Mouse (Mus musculus): ENCODE measurements around the gene Gm44973. TPM values are rescaled to one million over a fixed set of nuclear protein-coding genes. Genes with fewer than 3 reads are reported as not detected.

Gm44973 gene
- total and polyA plus RNA-seq, 2 experiments: 0.55 TPM; not detected in 1

GRCm38 (mm10) chr7:4976832-4977231, 38.5 kb upstream of the Gm44973 start:
- no peak for DNase-seq (ENCODE audit: extremely low read depth, low read depth, low spot score)
- peak; percentile 20; the same call in 1 of the 2 replicates for TF ChIP-seq CTCF (IDR thresholded peaks at IDR 0.05; ENCODE audit: low read depth, low read length)
- TF ChIP-seq POLR2A (IDR thresholded peaks at IDR 0.05; ENCODE audit: extremely low read depth, insufficient read depth, low read length): no peak
- Histone ChIP-seq H3K4me1 (ENCODE audit: control insufficient read depth, insufficient read depth, low read length) (no peaks in the 10 kb centered on the region), H3K36me3 (ENCODE audit: control insufficient read depth, insufficient read depth, low read length) (no peaks in the 10 kb centered on the region), H3K4me3 (ENCODE audit: insufficient read depth, low read depth, low read length) (no peak overlapping the region), H3K27me3 (ENCODE audit: control insufficient read depth, insufficient read depth, low read length) (no peaks in the 10 kb centered on the region), H3K27ac (replicated peaks; ENCODE audit: insufficient read depth, low read depth, low read length) (no peak overlapping the region), H3K79me2 (ENCODE audit: control insufficient read depth, insufficient read depth, low read length) (no peaks in the 10 kb centered on the region), H3K9ac (ENCODE audit: low read depth, low read length) (no peak overlapping the region)
- 92% methylated on average over 7 of the region's 7 CpGs for WGBS

- TF ChIP-seq CTCF (IDR thresholded peaks at IDR 0.05; ENCODE audit: low read depth, low read length) (no peak), POLR2A (IDR thresholded peaks at IDR 0.05; ENCODE audit: extremely low read depth, insufficient read depth, low read length) (no peak)
- Histone ChIP-seq H3K4me3 (ENCODE audit: insufficient read depth, low read depth, low read length) (no peak overlapping the region), H3K27ac (replicated peaks; ENCODE audit: insufficient read depth, low read depth, low read length) (no peak overlapping the region), H3K27me3 (ENCODE audit: control insufficient read depth, insufficient read depth, low read length) (no peaks in the 10 kb centered on the region; the same call in 1 of the 2 replicates), H3K79me2 (ENCODE audit: control insufficient read depth, insufficient read depth, low read length) (no peaks in the 10 kb centered on the region), H3K4me1 (ENCODE audit: control insufficient read depth, insufficient read depth, low read length) (no peaks in the 10 kb centered on the region), H3K36me3 (ENCODE audit: control insufficient read depth, insufficient read depth, low read length) (no peaks in the 10 kb centered on the region), H3K9ac (ENCODE audit: low read depth, low read length) (no peak overlapping the region)
- no peak for DNase-seq (ENCODE audit: extremely low read depth, low read depth, low spot score)
- 46% methylated on average over 2 of the region's 2 CpGs for WGBS
Measured at GRCm38 (mm10) chr7:4988250-4988649, 27.0 kb upstream of the Gm44973 start.

- Histone ChIP-seq H3K36me3 (ENCODE audit: control insufficient read depth, insufficient read depth, low read length) (no peaks in the 10 kb centered on the region), H3K27ac (replicated peaks; ENCODE audit: insufficient read depth, low read depth, low read length) (no peak overlapping the region), H3K27me3 (ENCODE audit: control insufficient read depth, insufficient read depth, low read length) (no peaks in the 10 kb centered on the region; the same call in 1 of the 2 replicates), H3K79me2 (ENCODE audit: control insufficient read depth, insufficient read depth, low read length) (no peaks in the 10 kb centered on the region), H3K4me3 (ENCODE audit: insufficient read depth, low read depth, low read length) (no peak overlapping the region), H3K9ac (ENCODE audit: low read depth, low read length) (no peak overlapping the region), H3K4me1 (ENCODE audit: control insufficient read depth, insufficient read depth, low read length) (peaks cover 4% of the 10 kb centered on the region; the same call in 1 of the 2 replicates)
- no peak for DNase-seq (ENCODE audit: extremely low read depth, low read depth, low spot score)
- WGBS: 85% methylated on average over 55 of the region's 55 CpGs
- TF ChIP-seq POLR2A (IDR thresholded peaks at IDR 0.05; ENCODE audit: extremely low read depth, insufficient read depth, low read length) (no peak), CTCF (IDR thresholded peaks at IDR 0.05; ENCODE audit: low read depth, low read length) (no peak)
Measured at GRCm38 (mm10) chr7:4993347-4993998, 21.8 kb upstream of the Gm44973 start.

- no peak for DNase-seq (ENCODE audit: extremely low read depth, low read depth, low spot score)
- H3K36me3 ChIP-seq (ENCODE audit: control insufficient read depth, insufficient read depth, low read length): no peaks in the 10 kb centered on the region
- H3K79me2 ChIP-seq (ENCODE audit: control insufficient read depth, insufficient read depth, low read length): no peaks in the 10 kb centered on the region
- H3K27ac ChIP-seq (replicated peaks; ENCODE audit: insufficient read depth, low read depth, low read length): no peak overlapping the region
- no peaks in the 10 kb centered on the region; the same call in 1 of the 2 replicates for H3K27me3 ChIP-seq (ENCODE audit: control insufficient read depth, insufficient read depth, low read length)
- WGBS: 84% methylated on average over 59 of the region's 59 CpGs
- TF ChIP-seq POLR2A (IDR thresholded peaks at IDR 0.05; ENCODE audit: extremely low read depth, insufficient read depth, low read length) (no peak), CTCF (IDR thresholded peaks at IDR 0.05; ENCODE audit: low read depth, low read length) (no peak)
- no peak overlapping the region for H3K9ac ChIP-seq (ENCODE audit: low read depth, low read length)
- H3K4me1 ChIP-seq (ENCODE audit: control insufficient read depth, insufficient read depth, low read length): peaks cover 4% of the 10 kb centered on the region; the same call in 1 of the 2 replicates
- no peak overlapping the region for H3K4me3 ChIP-seq (ENCODE audit: insufficient read depth, low read depth, low read length)
Measured at GRCm38 (mm10) chr7:4993999-4994788, 21.1 kb upstream of the Gm44973 start.

- WGBS: 7% methylated on average over 18 of the region's 19 CpGs
- Histone ChIP-seq H3K9ac (ENCODE audit: low read depth, low read length) (peak overlapping the region; percentile 87), H3K79me2 (ENCODE audit: control insufficient read depth, insufficient read depth, low read length) (no peaks in the 10 kb centered on the region), H3K27me3 (ENCODE audit: control insufficient read depth, insufficient read depth, low read length) (no peaks in the 10 kb centered on the region), H3K27ac (replicated peaks; ENCODE audit: insufficient read depth, low read depth, low read length) (no peak overlapping the region), H3K36me3 (ENCODE audit: control insufficient read depth, insufficient read depth, low read length) (no peaks in the 10 kb centered on the region), H3K4me3 (ENCODE audit: insufficient read depth, low read depth, low read length) (peak overlapping the region; percentile 89), H3K4me1 (ENCODE audit: control insufficient read depth, insufficient read depth, low read length) (peaks cover 4% of the 10 kb centered on the region; the same call in 1 of the 2 replicates)
- no peak for DNase-seq (ENCODE audit: extremely low read depth, low read depth, low spot score)
- TF ChIP-seq POLR2A (IDR thresholded peaks at IDR 0.05; ENCODE audit: extremely low read depth, insufficient read depth, low read length) (no peak), CTCF (IDR thresholded peaks at IDR 0.05; ENCODE audit: low read depth, low read length) (no peak)
Measured at GRCm38 (mm10) chr7:4995268-4996002, 19.9 kb upstream of the Gm44973 start.
